Mouse (Mus musculus) monocyte, adult 5-6 weeks (primary cell): ENCODE data around the gene Npb. TPM values are rescaled to one million over a fixed set of nuclear protein-coding genes. Genes with fewer than 3 reads are reported as not detected.
A peak's percentile ranks its signal among the peaks of the same experiment; 100 is the strongest.

Experiments
- ATAC-seq: fragments of 153-309, 156-312 bp; replicated peaks from 2 replicates; pipeline ENCODE4 v1.8.0; 2017; ENCODE audit warnings: mild to moderate bottlenecking; ENCODE audit not compliant: low TSS enrichment, insufficient number of reproducible peaks, severe bottlenecking, poor library complexity, low FRiP score
- total RNA-seq: library from RNA; stranded (forward); fragments of 200-1000, 200-491, 200-594 nt; gene quantifications from 3 replicates; pipeline ENCODE4 v1.2.3, GENCODE M21; 2017

The Npb gene
- total RNA-seq, 1 experiment from 2014 or later, result not detected

- no peak for ATAC-seq
Observed at GRCm38 (mm10) chr11:120610477-120611046, 2.3 kb downstream of the Npb start.

- peak; percentile 69 for ATAC-seq
Observed at GRCm38 (mm10) chr11:120612763-120613162, 4.5 kb downstream of the Npb start.

GRCm38 (mm10) chr11:120613481-120613972 lies 5.2 kb downstream of the Npb start:
- ATAC-seq, result no peak

DNA sequence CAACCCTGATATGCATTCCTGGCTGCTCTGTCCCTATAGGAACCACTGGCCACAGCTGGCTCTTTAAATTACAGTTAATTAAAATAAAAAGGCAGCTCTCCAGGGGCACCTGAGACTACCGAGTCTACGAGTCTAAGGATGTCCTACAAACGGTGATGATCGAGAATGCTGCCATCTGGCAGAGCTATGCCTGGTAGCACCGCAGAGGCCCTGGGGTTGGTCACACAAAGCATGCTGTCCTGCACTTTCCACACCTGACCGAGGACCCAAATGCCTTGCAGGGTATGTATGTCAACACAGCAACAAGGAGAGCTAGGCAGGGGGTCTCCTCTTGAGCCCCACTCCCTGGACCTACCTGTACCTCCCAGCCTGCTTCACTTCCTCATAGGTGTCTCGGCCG lies 5.7 kb downstream of the Npb start:
- ATAC-seq, result no peak

- ATAC-seq, result no peak
Observed at GRCm38 (mm10) chr11:120615167-120615566, 6.9 kb downstream of the Npb start.

DNA sequence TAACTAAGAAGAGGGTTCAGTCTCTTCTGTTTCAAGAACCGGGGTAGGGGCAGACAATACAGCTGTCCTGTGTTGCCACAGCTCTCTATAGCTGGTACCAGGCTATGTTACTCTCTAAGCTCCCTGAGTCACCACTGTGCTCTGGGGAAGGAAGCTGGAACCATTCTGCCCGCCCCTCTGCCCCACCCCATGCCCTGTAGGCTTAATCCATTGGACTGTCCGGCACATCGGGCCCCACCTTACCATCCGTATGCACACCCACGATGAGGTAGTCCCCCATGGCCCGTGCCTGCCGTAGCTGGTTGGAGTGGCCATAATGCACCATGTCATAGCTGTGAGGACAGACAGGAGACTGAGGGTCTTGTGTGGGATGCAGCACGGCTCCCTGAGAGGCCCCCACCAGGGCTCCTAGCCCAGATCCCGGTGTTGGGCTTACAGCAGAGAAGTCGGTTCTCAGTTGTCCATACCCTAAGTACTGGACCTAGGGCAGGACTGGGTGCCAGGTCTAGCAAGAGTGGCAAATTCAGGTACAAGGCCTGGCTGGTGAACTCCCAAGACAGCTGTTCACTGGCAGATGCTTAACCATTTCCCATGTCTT lies 7.4 kb downstream of the Npb start:
- ATAC-seq, result no peak

- no peak for ATAC-seq
Observed at GRCm38 (mm10) chr11:120616617-120617294, 8.5 kb downstream of the Npb start.

GRCm38 (mm10) chr11:120617519-120618112 lies 9.3 kb downstream of the Npb start, which contains the start of gene Pcyt2:
Gene Pcyt2, minus strand, starts transcription at chr11:120617936.
- ATAC-seq, result peak; percentile 86

- no peak for ATAC-seq
Observed at GRCm38 (mm10) chr11:120618619-120619535, 10.6 kb downstream of the Npb start.

GRCm38 (mm10) chr11:120620195-120620594 lies 11.9 kb downstream of the Npb start:
- ATAC-seq, result no peak

- ATAC-seq, result no peak
Observed at GRCm38 (mm10) chr11:120622805-120623204, 14.5 kb downstream of the Npb start.

GRCm38 (mm10) chr11:120623961-120624679 lies 15.8 kb downstream of the Npb start:
- no peak for ATAC-seq

- no peak for ATAC-seq
Observed at GRCm38 (mm10) chr11:120624680-120625111, 16.4 kb downstream of the Npb start.

DNA sequence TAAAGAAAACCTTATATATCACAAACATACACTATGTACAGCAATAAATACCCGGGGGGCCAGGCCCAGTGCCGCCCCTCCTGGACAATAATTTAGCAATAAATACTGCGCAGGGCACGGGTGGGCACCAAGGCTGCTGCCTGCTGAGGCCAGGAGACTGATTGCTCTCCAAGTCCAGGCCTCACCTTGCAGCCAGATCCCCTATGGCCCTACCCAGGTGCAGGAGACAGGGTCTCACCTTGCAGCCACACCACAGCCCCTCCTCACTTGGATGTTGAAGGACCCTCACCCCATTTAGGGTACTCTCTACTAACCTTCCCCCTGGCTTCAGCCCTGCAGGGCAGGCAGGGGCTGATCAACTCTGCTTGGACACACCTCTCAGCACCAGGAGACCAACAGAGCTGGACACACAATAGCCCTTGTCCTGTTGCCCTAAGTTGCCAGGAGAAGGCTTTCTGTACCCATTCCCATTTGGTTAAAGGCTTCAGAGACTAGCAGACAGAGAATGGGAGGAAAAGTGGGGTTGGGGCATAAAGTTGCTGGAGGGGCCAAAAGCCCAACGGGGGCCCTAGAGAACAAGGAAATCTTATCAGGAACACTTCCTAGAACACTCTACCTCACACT lies 17.0 kb downstream of the Npb start, which contains the start of gene Sirt7:
Gene Sirt7, minus strand, starts transcription at position 89 of the 624 bp plus-strand sequence.
- ATAC-seq, result no peak

GRCm38 (mm10) chr11:120626785-120627467 lies 18.6 kb downstream of the Npb start:
- ATAC-seq, result no peak

GRCm38 (mm10) chr11:120627468-120628300 lies 19.4 kb downstream of the Npb start:
- peak; percentile 25 for ATAC-seq
